Mouse (Mus musculus) megakaryocyte, embryonic 14.5 days (primary cell): ENCODE measurements around the gene Kcna4.

Experiments
- FLI1 ChIP-seq: IDR thresholded peaks from 2 replicates; pipeline ENCODE4 v1.6.1; 2012; ENCODE audit warnings: low read length, inconsistent platforms, mixed read lengths
- GATA1 ChIP-seq: IDR thresholded peaks from 3 replicates; pipeline ENCODE4 v1.6.1; 2012; ENCODE audit warnings: mixed read lengths, low read length, inconsistent platforms, borderline replicate concordance

GRCm38 (mm10) chr2:107321596-107322226, 31.3 kb downstream of the Kcna4 start:
- no peak for TF ChIP-seq GATA1
- TF ChIP-seq FLI1, result no peak
